Mouse (Mus musculus) brain, embryonic 14.5 days (tissue): Measurements from ENCODE around the gene Dync1i2. TPM values are rescaled to one million over a fixed set of nuclear protein-coding genes. Genes with fewer than 3 reads are reported as not detected.

Experiments used
- DNase-seq: peaks from one replicate; pipeline ENCODE4 v3.0.0-alpha.2; 2011; ENCODE audit warnings: low read depth
- CTCF ChIP-seq: fragments of 200-500 bp; IDR thresholded peaks from 2 replicates; pipeline ENCODE4 v1.5.1; 2012; ENCODE audit warnings: inconsistent platforms, mild to moderate bottlenecking, moderate library complexity, borderline replicate concordance; ENCODE audit not compliant: insufficient read depth, insufficient read length; ENCODE audit errors: extremely low read depth
- POLR2A ChIP-seq: fragments of 200-500 bp; IDR thresholded peaks from 2 replicates; pipeline ENCODE4 v1.6.1; 2012; ENCODE audit warnings: mild to moderate bottlenecking, inconsistent platforms, borderline replicate concordance; ENCODE audit not compliant: poor library complexity, insufficient read depth, insufficient read length, severe bottlenecking; ENCODE audit errors: extremely low read depth
- polyA plus RNA-seq: library from polyadenylated mRNA; depleted of rRNA; stranded (reverse); fragments of >200 nt; gene quantifications from 2 replicates; pipeline ENCODE4 v1.2.3, GENCODE M21; 2012; rRNA removed

The Dync1i2 gene
- polyA plus RNA-seq, 1 experiment = 233 TPM

DNA sequence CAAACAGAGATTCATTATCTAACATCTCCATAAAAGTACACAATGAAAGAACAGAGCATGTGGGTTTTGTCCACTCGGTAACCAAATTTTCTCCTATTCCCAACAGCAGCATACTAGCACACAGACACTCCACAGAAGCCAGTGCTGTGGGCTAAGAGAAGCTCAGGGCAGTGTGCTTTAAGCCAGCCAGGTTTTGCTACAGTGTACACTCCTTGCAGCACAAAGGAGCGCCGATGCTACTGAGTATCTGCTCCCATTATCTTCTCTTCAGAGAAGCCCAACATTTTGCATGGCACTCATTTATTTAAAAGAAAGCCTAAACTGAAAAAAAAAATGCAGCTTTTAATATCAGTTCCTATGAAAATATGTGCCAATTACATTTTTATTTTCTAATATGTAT is 82.5 kb downstream of the Dync1i2 start:
- TF ChIP-seq POLR2A (no peak), CTCF (no peak)
- peak; percentile 54 for DNase-seq

DNA sequence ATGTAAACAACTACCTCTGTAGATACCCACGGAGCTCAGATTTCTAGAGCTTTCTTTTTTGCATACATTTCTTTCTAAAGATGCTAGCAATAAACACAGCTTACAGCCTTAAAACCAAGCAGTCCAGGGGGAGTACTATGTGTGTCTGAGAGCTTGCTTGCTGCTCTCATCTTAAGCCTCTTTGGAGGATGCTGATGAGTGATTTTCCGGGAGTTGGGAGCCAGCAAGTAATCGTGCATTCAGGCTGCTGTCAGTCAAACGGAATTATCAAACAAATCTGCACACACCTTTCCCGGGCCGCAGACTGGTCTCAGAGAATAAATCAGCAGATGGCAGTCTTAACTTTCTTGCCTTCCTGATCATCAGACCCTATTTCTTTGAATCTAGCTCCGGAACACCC is 83.0 kb downstream of the Dync1i2 start:
- TF ChIP-seq POLR2A (no peak), CTCF (no peak)

GRCm38 (mm10) chr2:71295844-71296243 is 84.3 kb downstream of the Dync1i2 start:
- no peak for TF ChIP-seq CTCF
- no peak for TF ChIP-seq POLR2A
- no peak for DNase-seq

More for the DNA sequence above, 83.0 kb downstream of the Dync1i2 start:
- peak; percentile 82 for DNase-seq

GRCm38 (mm10) chr2:71297501-71297900 is 86.0 kb downstream of the Dync1i2 start:
- DNase-seq = no peak
- no peak for TF ChIP-seq POLR2A
- no peak for TF ChIP-seq CTCF

DNA sequence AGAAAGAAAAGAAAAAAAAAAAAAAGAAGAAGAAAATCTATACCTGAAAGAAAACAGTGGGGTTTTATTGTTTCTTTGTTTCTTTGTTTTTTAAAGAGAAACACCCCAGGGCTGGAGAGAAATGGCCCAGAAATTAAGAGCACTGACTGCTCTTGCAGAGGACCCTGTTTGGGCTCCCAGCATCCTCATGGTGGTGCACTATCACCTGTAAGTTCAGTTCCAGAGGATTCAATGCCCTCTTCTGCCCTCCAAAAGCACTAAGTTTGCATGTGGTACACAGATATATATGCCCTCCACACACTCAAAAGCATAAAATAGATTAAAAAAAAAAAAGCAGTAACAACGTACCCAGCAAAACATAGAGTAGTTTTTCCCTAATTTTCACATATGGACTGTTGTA is 87.2 kb downstream of the Dync1i2 start:
- TF ChIP-seq CTCF = no peak
- no peak for TF ChIP-seq POLR2A
- DNase-seq = no peak

GRCm38 (mm10) chr2:71302156-71302663 is 90.7 kb downstream of the Dync1i2 start:
- DNase-seq = peak; percentile 53
- TF ChIP-seq POLR2A (no peak), CTCF (no peak)

DNA sequence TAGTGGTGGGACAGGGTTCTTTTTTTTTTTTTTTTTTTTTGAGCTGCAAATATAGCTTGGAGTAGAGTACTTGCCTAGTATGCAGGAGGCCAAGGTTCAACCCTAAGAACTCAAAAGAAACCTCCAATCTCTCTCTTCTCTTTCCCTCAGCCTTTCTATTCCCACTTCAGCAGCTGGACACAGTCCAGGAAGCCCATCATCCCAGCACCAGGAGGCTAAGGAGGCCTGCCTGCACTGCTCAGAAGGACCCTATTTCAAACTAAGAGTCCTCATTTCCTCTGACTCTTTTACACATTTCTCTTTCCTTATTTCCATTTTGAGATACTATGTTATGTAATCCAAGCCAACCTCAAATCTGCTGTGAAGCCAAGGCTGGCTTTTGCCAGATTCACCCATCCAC is 91.7 kb downstream of the Dync1i2 start:
- peak; percentile 91 for DNase-seq
- TF ChIP-seq POLR2A (no peak), CTCF (no peak)

DNA sequence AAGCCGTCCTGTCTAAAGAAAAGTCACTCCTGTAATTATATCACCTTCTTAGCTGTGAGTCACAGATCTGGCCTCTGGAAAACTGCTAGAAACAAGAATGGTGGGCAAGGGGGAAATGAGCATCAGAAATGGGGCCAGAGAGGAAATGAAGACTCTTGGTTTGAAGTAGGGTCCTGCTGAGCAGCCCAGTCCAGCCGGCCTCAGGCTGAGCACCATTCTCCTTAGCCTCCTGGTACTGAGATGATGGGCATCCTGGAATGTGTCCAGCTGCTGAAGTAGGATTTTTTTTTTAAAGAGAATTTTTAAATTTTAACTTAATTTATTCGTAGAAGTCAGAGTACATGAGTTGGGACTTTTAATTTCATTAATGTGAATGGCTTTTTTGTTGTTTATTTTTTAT is 93.3 kb downstream of the Dync1i2 start:
- DNase-seq = peak; percentile 81
- TF ChIP-seq POLR2A = no peak
- no peak for TF ChIP-seq CTCF

GRCm38 (mm10) chr2:71306357-71306756 is 94.9 kb downstream of the Dync1i2 start:
- DNase-seq = no peak
- TF ChIP-seq CTCF (no peak), POLR2A (no peak)

DNA sequence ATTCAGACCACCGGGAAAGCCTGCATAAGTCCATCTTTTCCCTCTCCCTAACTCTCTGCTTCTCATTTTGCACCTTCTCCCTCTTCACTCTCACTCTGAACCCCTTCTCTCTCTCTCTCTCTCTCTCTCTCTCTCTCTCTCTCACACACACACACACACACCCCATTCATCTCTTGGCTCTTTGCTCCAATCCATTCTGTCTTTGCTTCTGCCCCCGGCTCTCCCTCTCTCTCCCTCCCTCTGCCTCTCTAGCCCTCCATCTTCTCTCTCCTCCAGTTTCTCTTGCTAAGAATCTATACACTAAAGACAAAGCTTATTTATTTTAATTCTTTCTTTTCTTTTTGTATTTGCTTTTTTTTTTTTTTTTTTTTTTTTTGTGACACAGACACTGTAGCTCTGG is 98.2 kb downstream of the Dync1i2 start:
- DNase-seq = peak; percentile 68
- TF ChIP-seq POLR2A (no peak), CTCF (no peak)

GRCm38 (mm10) chr2:71312067-71312466 is 100.6 kb downstream of the Dync1i2 start:
- TF ChIP-seq CTCF (no peak), POLR2A (no peak)

More at GRCm38 (mm10) chr2:71312067-71312466, 100.6 kb downstream of the Dync1i2 start:
- no peak for DNase-seq

Other genes starting within 250 kb of the Dync1i2 start
- 10.0 and 11.2 TPM in 2 replicates for gene Dcaf17, start 156.4 kb upstream of the Dync1i2 start, polyA plus RNA-seq
- 11.8 and 13.2 TPM in 2 replicates for gene Mettl8, start 156.1 kb upstream of the Dync1i2 start, polyA plus RNA-seq
- 4.0 and 9.4 TPM in 2 replicates for gene Cybrd1, start 93.8 kb upstream of the Dync1i2 start, polyA plus RNA-seq
- 65.5 and 73.7 TPM in 2 replicates for gene Slc25a12, start 156.0 kb downstream of the Dync1i2 start, polyA plus RNA-seq
- gene Hat1, start 177.3 kb downstream of the Dync1i2 start, polyA plus RNA-seq = 35.6 and 50.3 TPM in 2 replicates
- gene Metap1d, start 241.6 kb downstream of the Dync1i2 start, polyA plus RNA-seq = 42.5 and 77.8 TPM in 2 replicates